Mouse (Mus musculus) mammary gland, adult 2 months (tissue): ENCODE results near the gene Ctdnep1. TPM values are rescaled to one million over a fixed set of nuclear protein-coding genes. Genes with fewer than 3 reads are reported as not detected.

Source experiments
- polyA plus RNA-seq: library from polyadenylated mRNA; depleted of rRNA; stranded (reverse); fragments of >200 nt; gene quantifications from 2 replicates; pipeline ENCODE4 v1.2.3, GENCODE M21; 2012; ENCODE audit warnings: low replicate concordance; rRNA removed

Ctdnep1 gene
- polyA plus RNA-seq = 110 and 163 TPM in 2 replicates

GRCm38 (mm10) chr11:69981141-69981762 is at the start of gene Ctdnep1:
TSS of gene Ctdnep1 (plus strand) at chr11:69981156.

DNA sequence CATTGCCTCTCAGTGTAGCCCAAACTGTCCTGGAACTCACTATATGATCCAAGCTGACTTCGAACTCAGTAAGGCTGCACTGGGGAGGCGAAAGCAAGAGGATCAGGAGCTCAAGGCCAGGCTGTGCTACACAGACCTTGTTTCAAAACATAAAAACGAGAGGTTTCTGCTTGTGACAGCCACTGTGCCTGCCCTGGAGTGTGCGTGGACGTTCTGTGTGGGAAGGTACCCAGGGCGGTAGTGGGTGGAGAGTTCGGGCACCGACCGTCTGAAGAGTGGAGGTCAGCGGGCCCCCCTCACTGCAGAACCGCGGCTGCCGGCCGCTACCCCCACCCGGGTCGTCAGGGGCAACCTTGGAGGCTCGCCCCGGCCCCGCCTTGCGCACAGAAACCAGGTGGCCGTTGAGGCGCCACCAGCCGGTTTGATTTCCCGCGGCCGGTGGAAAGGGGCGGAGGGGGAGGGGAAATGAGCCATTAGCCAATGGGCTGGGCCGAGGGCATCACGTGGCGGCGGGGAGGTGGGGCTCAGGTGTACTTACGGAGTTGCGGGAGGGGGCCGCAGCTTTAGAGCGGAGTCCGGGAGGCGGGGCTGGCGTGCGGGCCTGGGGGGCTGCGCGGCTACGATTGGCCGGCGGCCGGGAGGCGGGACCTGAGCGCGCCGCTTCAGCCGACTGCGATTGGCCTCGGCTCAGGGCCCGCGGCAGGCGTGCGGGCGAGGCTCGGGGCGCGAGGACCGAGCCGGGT is 45.6 kb upstream of the Ctdnep1 start, which contains the start of gene Ybx2:
Gene Ybx2, plus strand, starts transcription at position 660 of the 743 bp plus-strand sequence.

DNA sequence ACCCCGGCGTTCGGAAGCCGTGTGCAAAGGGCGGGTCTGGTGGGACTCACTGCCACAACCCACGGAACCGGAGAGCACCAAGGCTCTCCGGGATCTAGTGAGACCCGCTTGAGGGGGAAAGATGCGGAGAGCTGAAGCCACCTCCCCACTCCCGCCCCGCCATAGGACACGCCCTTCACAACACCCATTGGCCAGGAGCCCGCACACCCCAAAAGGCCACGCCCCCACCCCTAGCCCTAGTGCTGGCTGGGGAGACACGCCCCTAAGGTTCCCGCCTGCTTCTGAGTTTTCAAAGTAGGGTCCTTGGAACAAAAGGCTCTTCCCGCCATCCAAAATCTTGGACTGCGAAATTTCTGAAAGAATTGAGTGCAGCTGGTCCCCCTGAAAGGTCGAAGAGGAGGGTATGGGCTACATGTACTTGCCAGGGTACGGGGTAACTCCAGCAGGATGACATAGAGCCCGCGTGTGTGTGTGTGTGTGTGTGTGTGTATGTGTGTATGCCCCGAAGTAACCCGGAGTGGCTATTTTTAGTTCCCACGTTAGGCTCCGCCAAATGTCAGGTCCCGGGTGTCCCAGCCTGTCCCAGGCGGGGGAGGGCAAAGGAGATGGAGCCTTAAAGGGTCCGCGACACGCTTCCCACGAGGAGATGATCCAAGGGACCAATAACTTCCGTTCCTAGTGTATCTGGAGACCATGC is 32.7 kb upstream of the Ctdnep1 start, which contains the start of gene Slc2a4:
Gene Slc2a4, minus strand, starts transcription at position 123 of the 697 bp plus-strand sequence.

DNA sequence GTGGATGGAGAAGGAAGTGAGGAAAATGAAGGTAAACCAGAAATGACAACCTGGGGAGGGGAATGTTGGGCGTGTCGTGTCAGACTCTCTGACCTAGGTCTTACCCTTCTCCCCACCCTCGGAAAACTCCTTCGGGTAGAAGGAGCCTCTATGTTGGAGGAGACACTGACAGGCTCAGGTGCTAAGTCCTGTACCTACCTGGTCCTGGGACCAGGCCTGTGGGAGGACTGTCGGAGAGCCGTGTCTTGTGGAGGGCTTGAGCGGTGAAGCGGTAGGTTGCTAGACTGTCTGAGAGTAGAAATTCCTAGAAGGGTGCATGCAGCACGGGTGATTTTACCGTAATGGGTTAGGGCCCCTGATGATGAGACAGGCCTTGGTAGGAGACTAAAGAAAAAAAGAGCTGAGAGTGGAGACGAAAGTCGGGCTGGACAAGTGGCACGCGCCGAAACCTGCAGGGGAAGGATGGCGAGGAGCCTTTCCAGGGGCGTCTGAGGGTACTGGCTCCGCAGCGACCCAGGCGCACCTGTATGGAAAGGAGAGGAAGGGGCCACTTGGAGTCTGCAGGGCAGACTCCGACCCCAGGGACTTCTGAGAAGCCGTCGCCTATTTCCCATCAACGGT is 16.2 kb upstream of the Ctdnep1 start, which contains the start of gene Cldn7:
Gene Cldn7, plus strand, starts transcription at position 130 of the 621 bp plus-strand sequence.

DNA sequence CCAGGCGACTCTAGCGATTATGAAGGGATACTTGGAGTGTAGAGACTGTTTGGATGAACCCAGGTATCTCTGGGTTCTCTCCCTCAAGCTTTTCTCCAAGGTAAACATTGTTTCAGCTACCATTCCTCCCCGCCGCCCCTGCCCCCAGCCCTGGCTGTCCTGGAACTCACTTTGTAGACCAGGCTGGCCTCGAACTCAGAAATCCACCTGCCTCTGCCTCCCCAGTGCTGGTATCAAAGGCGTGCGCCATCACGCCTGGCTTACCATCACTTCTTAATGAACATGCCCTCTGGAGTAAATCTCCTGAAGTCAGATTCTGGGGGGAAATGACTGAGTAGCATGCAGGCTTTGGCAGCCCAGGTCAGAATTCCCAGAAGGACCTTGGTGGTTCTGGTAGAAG is 1.3 kb downstream of the Ctdnep1 start, which contains the start of gene Elp5:
Gene Elp5, minus strand, starts transcription at position 293 of the 400 bp plus-strand sequence.

GRCm38 (mm10) chr11:69990850-69991691 is 10.1 kb downstream of the Ctdnep1 start, which contains the start of gene Gabarap:
TSS of gene Gabarap (plus strand) at chr11:69991143.

DNA sequence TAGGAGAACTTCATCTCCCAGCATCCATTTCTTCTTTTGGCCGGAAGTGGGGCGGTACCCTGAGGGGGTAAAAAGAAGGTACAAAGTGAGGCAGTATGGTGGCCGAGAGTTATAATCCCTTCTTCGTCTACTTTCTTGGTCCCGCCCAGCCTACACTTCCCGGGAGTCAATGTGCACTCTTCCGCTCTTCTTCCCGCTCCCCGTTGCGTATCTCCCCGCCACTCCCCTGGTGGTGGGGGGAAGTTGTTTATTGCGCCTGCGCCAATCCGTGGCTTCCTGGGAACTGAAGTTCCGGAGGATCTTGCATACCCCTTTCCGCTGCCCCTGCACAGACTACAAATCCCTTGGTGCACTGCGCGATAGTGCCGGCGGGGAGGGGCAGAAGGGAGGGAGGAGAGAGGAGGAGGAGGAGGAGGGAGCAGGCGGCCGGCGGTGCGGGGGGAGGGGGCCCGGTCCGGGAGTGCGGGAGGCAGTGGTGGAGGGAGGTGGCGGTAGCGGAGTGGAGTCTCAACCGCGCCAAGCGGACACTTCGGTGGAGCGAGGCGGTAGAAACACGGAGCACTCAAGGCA is 14.5 kb downstream of the Ctdnep1 start, which contains the start of gene Phf23:
Gene Phf23, plus strand, starts transcription at position 387 of the 570 bp plus-strand sequence.

GRCm38 (mm10) chr11:70000396-70000898 is 19.5 kb downstream of the Ctdnep1 start, which contains the start of gene Dvl2:
TSS of gene Dvl2 (plus strand) at chr11:70000595.

DNA sequence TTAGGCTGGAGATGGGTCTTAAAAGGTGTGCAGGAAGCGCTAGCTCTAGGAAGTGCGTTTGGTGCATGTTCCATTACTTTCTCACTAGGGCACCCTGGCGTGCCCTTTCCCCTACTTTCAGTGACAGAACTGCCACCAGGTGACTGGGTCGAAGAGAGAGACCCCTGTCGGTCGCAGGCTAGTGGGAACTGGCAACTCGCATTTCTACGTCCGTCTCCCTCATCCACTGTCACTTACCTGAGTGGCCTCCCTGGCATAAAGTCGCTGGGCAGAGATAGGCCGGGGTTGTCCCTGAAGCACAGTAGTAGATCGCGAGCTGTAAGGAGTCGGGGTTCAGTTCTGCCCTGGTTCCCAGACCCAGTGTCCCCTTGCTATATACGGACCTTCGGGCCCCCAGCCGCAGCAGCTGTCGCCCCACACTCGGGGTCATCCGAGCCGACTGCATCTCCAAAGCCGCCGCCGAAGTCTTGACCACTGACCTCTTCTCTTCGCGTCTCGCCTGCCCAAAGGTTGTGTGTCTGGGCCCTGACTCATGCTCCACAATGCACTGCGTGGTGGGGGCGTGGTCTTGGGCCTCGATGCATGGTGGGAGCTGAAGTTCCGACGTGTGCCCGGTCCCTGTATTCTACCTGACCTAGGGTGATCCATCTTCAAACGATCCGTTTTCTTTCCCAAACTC is 34.1 kb downstream of the Ctdnep1 start, which contains the start of gene Acadvl:
Gene Acadvl, minus strand, starts transcription at position 532 of the 679 bp plus-strand sequence.

DNA sequence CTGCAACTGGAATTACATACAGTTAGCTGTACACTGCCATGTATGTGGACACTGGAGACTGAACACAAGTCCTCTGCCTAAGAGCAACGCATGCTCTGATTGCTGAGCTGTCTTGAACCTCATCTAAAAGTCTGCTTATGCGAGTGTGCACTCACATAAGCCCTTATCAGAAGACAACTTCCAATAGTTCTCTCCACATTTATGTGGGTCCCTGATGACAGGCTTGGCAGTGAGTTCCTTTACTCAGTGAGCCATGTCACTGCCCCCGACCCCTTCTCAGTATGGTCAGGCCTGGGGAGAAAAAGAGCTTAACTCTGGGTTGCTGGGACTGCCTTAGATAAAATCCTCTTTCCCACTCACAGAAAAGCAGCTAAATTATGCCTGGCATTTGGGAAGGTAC is 35.7 kb downstream of the Ctdnep1 start, which contains the start of gene Dlg4:
Gene Dlg4, plus strand, starts transcription at position 274 of the 400 bp plus-strand sequence.

Other genes with a start within 250 kb of the Ctdnep1 start
- gene Polr2a, start 222.5 kb upstream of the Ctdnep1 start, polyA plus RNA-seq = 18.0 and 27.0 TPM in 2 replicates
- gene Slc35g3, start 219.2 kb upstream of the Ctdnep1 start, polyA plus RNA-seq = not detected in 2 replicates
- 47.2 and 88.9 TPM in 2 replicates for gene Zbtb4, start 215.2 kb upstream of the Ctdnep1 start, polyA plus RNA-seq
- 14.0 and 38.5 TPM in 2 replicates for gene Chrnb1, start 185.2 kb upstream of the Ctdnep1 start, polyA plus RNA-seq
- 11.4 and 13.5 TPM in 2 replicates for gene Fgf11, start 179.3 kb upstream of the Ctdnep1 start, polyA plus RNA-seq
- 4.5 and 10.8 TPM in 2 replicates for gene Tmem102, start 175.5 kb upstream of the Ctdnep1 start, polyA plus RNA-seq
- not detected in 2 replicates for gene Gm39566, start 165.9 kb upstream of the Ctdnep1 start, polyA plus RNA-seq
- gene Spem2, start 162.7 kb upstream of the Ctdnep1 start, polyA plus RNA-seq = not detected in 2 replicates
- gene Spem1, start 159.0 kb upstream of the Ctdnep1 start, polyA plus RNA-seq = 0.19 and 0.35 TPM in 2 replicates
- 23.5 and 39.4 TPM in 2 replicates for gene Nlgn2, start 143.4 kb upstream of the Ctdnep1 start, polyA plus RNA-seq
- 180 and 280 TPM in 2 replicates for gene Tmem256, start 142.6 kb upstream of the Ctdnep1 start, polyA plus RNA-seq
- 125 and 161 TPM in 2 replicates for gene Plscr3, start 134.8 kb upstream of the Ctdnep1 start, polyA plus RNA-seq
- 11.8 and 14.1 TPM in 2 replicates for gene Tnk1, start 122.4 kb upstream of the Ctdnep1 start, polyA plus RNA-seq
- not detected in 2 replicates for gene Tmem95, start 103.1 kb upstream of the Ctdnep1 start, polyA plus RNA-seq
- 11.8 and 13.5 TPM in 2 replicates for gene Kctd11, start 99.8 kb upstream of the Ctdnep1 start, polyA plus RNA-seq
- gene Acap1, start 85.6 kb upstream of the Ctdnep1 start, polyA plus RNA-seq = 40.3 and 80.4 TPM in 2 replicates
- gene 2810408A11Rik, start 80.2 kb upstream of the Ctdnep1 start, polyA plus RNA-seq = 0.80 and 1.1 TPM in 2 replicates
- 44.0 and 45.9 TPM in 2 replicates for gene Neurl4, start 80.1 kb upstream of the Ctdnep1 start, polyA plus RNA-seq
- gene Gps2, start 67.3 kb upstream of the Ctdnep1 start, polyA plus RNA-seq = 130 and 139 TPM in 2 replicates
- 301 and 469 TPM in 2 replicates for gene Eif5a, start 59.2 kb upstream of the Ctdnep1 start, polyA plus RNA-seq
- gene Ybx2, start 45.4 kb upstream of the Ctdnep1 start, polyA plus RNA-seq = 24.9 and 28.8 TPM in 2 replicates
- 238 and 400 TPM in 2 replicates for gene Slc2a4, start 33.0 kb upstream of the Ctdnep1 start, polyA plus RNA-seq
- gene Cldn7, start 16.4 kb upstream of the Ctdnep1 start, polyA plus RNA-seq = 18.2 and 18.6 TPM in 2 replicates
- 55.0 and 105 TPM in 2 replicates for gene Elp5, start 1.4 kb downstream of the Ctdnep1 start, polyA plus RNA-seq
- 358 and 921 TPM in 2 replicates for gene Gabarap, start 10.0 kb downstream of the Ctdnep1 start, polyA plus RNA-seq
- gene Phf23, start 14.6 kb downstream of the Ctdnep1 start, polyA plus RNA-seq = 21.3 and 23.1 TPM in 2 replicates
- gene Dvl2, start 19.4 kb downstream of the Ctdnep1 start, polyA plus RNA-seq = 15.5 and 26.3 TPM in 2 replicates
- gene Acadvl, start 34.3 kb downstream of the Ctdnep1 start, polyA plus RNA-seq = 171 and 264 TPM in 2 replicates
- 22.3 and 22.8 TPM in 2 replicates for gene Dlg4, start 35.8 kb downstream of the Ctdnep1 start, polyA plus RNA-seq
- gene Asgr1, start 72.9 kb downstream of the Ctdnep1 start, polyA plus RNA-seq = 2.4 TPM in 1 of 2 replicates, not detected in the other
- gene Asgr2, start 111.5 kb downstream of the Ctdnep1 start, polyA plus RNA-seq = 3.7 and 5.9 TPM in 2 replicates
- 23.2 and 54.4 TPM in 2 replicates for gene Mgl2, start 149.2 kb downstream of the Ctdnep1 start, polyA plus RNA-seq
- gene Clec10a, start 175.0 kb downstream of the Ctdnep1 start, polyA plus RNA-seq = 41.2 and 77.8 TPM in 2 replicates
- gene Slc16a11, start 231.6 kb downstream of the Ctdnep1 start, polyA plus RNA-seq = 4.8 and 9.0 TPM in 2 replicates
- gene Slc16a13, start 239.9 kb downstream of the Ctdnep1 start, polyA plus RNA-seq = 4.6 and 5.2 TPM in 2 replicates
- 11.9 TPM in 2 replicates for gene Bcl6b, start 248.6 kb downstream of the Ctdnep1 start, polyA plus RNA-seq